Mouse (Mus musculus): Measurements from ENCODE around the gene Mrrf.

The Mrrf gene

DNA sequence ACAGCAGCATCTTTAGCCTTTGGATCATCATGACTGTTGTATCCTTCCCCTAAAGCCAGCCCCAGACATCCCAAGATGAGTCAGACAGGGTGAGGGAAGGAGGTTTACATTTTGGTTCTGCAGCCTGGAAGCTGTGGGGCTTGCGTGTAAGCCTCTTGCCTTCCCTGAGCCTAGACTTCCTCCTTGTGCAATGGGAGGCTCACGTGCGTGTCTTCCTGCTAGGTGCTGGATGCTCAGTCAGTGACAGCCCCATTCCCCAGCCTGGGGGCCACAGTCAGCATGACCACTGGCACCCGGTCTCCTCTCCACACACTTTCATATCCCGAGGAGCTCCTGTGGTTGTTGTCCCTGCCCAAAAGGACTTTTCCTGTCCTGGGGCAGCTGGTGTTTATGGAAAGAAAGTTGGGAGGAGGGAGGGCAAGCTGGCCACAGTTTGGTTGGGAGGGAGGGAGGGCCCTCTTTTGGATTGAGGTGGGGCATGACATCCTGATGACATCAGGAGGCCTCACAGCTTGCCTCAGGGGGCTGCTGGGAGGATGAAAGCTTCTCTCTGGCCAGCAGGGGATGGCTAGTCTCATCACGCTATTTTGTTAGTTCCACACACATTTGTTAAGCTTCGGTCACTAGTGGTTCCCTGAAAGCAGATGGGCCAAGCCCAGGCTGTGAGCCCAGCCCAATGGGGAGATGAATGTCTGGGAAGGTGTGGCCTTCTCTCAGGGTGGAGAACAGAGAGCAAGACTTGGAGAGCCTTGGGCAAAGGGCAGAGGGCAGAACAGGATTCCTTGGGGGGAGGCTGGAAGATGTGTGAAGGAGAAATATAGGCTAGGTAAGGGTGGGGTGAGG lies 98.6 kb downstream of the Mrrf start:
- DNase-seq = no peak

GRCm38 (mm10) chr2:36235917-36236316 lies 99.7 kb downstream of the Mrrf start:
- no peak for DNase-seq

DNA sequence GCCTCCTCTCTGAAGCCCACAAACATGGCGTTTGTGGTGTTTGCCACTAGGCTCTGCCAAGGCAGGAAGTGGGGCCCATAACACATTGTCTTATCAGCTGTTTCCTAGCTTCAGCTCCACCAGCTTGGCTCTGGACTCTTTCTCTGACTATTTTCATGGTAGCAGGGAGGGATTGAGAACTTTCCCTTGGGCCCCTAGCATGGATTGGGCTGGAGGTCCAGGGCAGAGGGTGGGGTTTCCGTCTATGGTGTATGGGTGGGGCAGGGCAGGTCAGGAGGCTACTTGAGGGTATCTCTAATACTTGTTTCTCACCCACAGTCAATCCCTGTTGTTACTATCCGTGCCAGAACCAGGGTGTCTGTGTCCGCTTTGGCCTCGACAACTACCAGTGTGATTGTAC lies 100.7 kb downstream of the Mrrf start:
- DNase-seq = no peak

DNA sequence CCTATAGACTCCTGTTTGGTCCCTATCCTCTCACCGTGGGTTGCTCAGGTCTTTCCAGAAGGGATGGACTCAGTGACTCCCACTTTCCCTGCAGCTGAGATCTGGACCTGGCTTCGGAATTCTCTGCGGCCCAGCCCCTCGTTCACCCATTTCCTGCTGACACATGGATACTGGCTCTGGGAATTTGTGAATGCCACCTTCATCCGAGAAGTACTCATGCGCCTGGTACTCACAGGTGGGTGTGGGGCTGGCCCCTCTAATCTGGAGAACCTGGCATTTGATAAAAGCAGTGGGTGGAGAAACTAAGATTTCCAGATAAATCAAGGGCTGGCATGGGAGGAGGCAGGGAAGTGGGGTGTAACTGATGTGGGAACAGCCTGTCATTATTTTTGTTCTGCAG lies 101.4 kb downstream of the Mrrf start:
- no peak for DNase-seq

- no peak for DNase-seq
Observed at GRCm38 (mm10) chr2:36238467-36238866, 102.3 kb downstream of the Mrrf start.

- DNase-seq = no peak
Observed at GRCm38 (mm10) chr2:36238951-36239350, 102.8 kb downstream of the Mrrf start.
